Mouse (Mus musculus): ENCODE measurements around the gene Gimap3. TPM values are rescaled to one million over a fixed set of nuclear protein-coding genes. Genes with fewer than 3 reads are reported as not detected.
A peak's percentile ranks its signal among the peaks of the same experiment; 100 is the strongest.

Gimap3 gene
- polyA plus RNA-seq, 1 experiment from 2014 or later = 0.19 TPM

- Histone ChIP-seq H3K27me3 (replicated peaks; ENCODE audit: control insufficient read depth, insufficient read depth, low read length) (no peaks in the 10 kb centered on the region), H3K4me1 (replicated peaks; ENCODE audit: control insufficient read depth, insufficient read depth, low read length) (0 out of 2 replicates have a peak, but pooled peaks cover 5% of the 10 kb centered on the region), H3K9ac (ENCODE audit: low read length) (no peak overlapping the region), H3K27ac (ENCODE audit: low read depth) (no peak overlapping the region), H3K9me3 (ENCODE audit: control insufficient read depth, low read length) (no peaks in the 10 kb centered on the region), H3K4me2 (ENCODE audit: low read length) (no peak overlapping the region), H3K36me3 (ENCODE audit: control insufficient read depth, insufficient read depth, low read length) (no peaks in the 10 kb centered on the region), H3K4me3 (ENCODE audit: low read depth, low read length) (no peak overlapping the region)
- WGBS = 63% methylated on average over 2 of the region's 2 CpGs
- ATAC-seq (replicated peaks; ENCODE audit: low FRiP score, low TSS enrichment, low read depth) (no peak), DNase-seq (ENCODE audit: low spot score) (no peak)
Measured at GRCm38 (mm10) chr6:48787867-48788266, 17.2 kb upstream of the Gimap3 start.

GRCm38 (mm10) chr6:48785601-48786000 lies 14.9 kb upstream of the Gimap3 start:
- DNase-seq (ENCODE audit: low spot score) = no peak
- ATAC-seq (replicated peaks; ENCODE audit: low FRiP score, low TSS enrichment, low read depth) = no peak
- Histone ChIP-seq H3K4me2 (ENCODE audit: low read length) (no peak overlapping the region), H3K9me3 (ENCODE audit: control insufficient read depth, low read length) (no peaks in the 10 kb centered on the region), H3K27ac (ENCODE audit: low read depth) (no peak overlapping the region), H3K4me3 (ENCODE audit: low read depth, low read length) (no peak overlapping the region), H3K36me3 (ENCODE audit: control insufficient read depth, insufficient read depth, low read length) (no peaks in the 10 kb centered on the region), H3K4me1 (replicated peaks; ENCODE audit: control insufficient read depth, insufficient read depth, low read length) (0 out of 2 replicates have a peak, but pooled peaks cover 5% of the 10 kb centered on the region), H3K27me3 (replicated peaks; ENCODE audit: control insufficient read depth, insufficient read depth, low read length) (no peaks in the 10 kb centered on the region), H3K9ac (ENCODE audit: low read length) (no peak overlapping the region)
- WGBS = 70% methylated on average over 2 of the region's 2 CpGs

GRCm38 (mm10) chr6:48785189-48785588 lies 14.5 kb upstream of the Gimap3 start:
- WGBS = 52% methylated on average over 1 of the region's 1 CpGs
- no peak overlapping the region for H3K27ac ChIP-seq (ENCODE audit: low read depth)
- ATAC-seq (replicated peaks; ENCODE audit: low FRiP score, low TSS enrichment, low read depth) (no peak), DNase-seq (ENCODE audit: low spot score) (no peak)
- H3K36me3 ChIP-seq (ENCODE audit: control insufficient read depth, insufficient read depth, low read length) = no peaks in the 10 kb centered on the region
- no peak overlapping the region for H3K4me2 ChIP-seq (ENCODE audit: low read length)
- no peaks in the 10 kb centered on the region for H3K27me3 ChIP-seq (replicated peaks; ENCODE audit: control insufficient read depth, insufficient read depth, low read length)
- H3K4me1 ChIP-seq (replicated peaks; ENCODE audit: control insufficient read depth, insufficient read depth, low read length) = 0 out of 2 replicates have a peak, but pooled peaks cover 5% of the 10 kb centered on the region
- no peak overlapping the region for H3K9ac ChIP-seq (ENCODE audit: low read length)
- H3K9me3 ChIP-seq (ENCODE audit: control insufficient read depth, low read length) = no peaks in the 10 kb centered on the region
- no peak overlapping the region for H3K4me3 ChIP-seq (ENCODE audit: low read depth, low read length)

- Histone ChIP-seq H3K36me3 (ENCODE audit: control insufficient read depth, insufficient read depth, low read length) (no peaks in the 10 kb centered on the region), H3K9me3 (ENCODE audit: control insufficient read depth, low read length) (0 out of 2 replicates have a peak, but pooled peaks cover 2% of the 10 kb centered on the region), H3K27me3 (replicated peaks; ENCODE audit: control insufficient read depth, insufficient read depth, low read length) (no peaks in the 10 kb centered on the region), H3K4me3 (ENCODE audit: low read depth, low read length) (no peak overlapping the region), H3K9ac (ENCODE audit: low read length) (no peak overlapping the region), H3K4me1 (replicated peaks; ENCODE audit: control insufficient read depth, insufficient read depth, low read length) (0 out of 2 replicates have a peak, but pooled peaks cover 5% of the 10 kb centered on the region), H3K4me2 (ENCODE audit: low read length) (no peak overlapping the region), H3K27ac (ENCODE audit: low read depth) (no peak overlapping the region)
- ATAC-seq (replicated peaks; ENCODE audit: low FRiP score, low TSS enrichment, low read depth) (no peak), DNase-seq (ENCODE audit: low spot score) (no peak)
- 96% methylated on average over 1 of the region's 1 CpGs for WGBS
Measured at GRCm38 (mm10) chr6:48784406-48784805, 13.8 kb upstream of the Gimap3 start.

DNA sequence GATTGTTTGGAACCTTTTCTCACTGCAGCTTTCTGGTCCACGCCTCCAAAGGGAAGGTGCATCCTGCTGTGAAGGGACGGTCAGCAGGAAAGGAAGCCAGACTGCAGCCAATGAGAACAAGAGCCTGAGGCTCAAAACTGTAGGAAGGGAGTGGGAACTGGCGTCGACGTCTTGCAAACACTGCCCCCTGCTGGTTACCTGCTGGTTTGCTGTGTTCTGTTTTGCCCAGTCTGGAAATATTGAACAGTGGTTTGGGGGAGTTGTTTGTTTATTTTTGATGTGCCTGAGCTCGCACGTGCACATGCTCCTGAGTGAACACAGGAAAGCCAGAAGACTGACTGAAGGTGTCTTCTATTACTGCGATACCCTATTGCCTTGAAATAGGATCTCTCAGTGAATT lies 1.4 kb upstream of the Gimap3 start:
- Histone ChIP-seq H3K27ac (ENCODE audit: low read depth) (no peak overlapping the region), H3K9me3 (ENCODE audit: control insufficient read depth, low read length) (no peaks in the 10 kb centered on the region), H3K4me2 (ENCODE audit: low read length) (no peak overlapping the region), H3K27me3 (replicated peaks; ENCODE audit: control insufficient read depth, insufficient read depth, low read length) (no peaks in the 10 kb centered on the region), H3K4me1 (replicated peaks; ENCODE audit: control insufficient read depth, insufficient read depth, low read length) (no peaks in the 10 kb centered on the region), H3K4me3 (ENCODE audit: low read depth, low read length) (no peak overlapping the region), H3K36me3 (ENCODE audit: control insufficient read depth, insufficient read depth, low read length) (no peaks in the 10 kb centered on the region), H3K9ac (ENCODE audit: low read length) (no peak overlapping the region)
- 11% methylated on average over 8 of the region's 8 CpGs for WGBS
- DNase-seq (ENCODE audit: low spot score) = peak; percentile 93
- no peak; the same call in 1 of the 2 replicates for ATAC-seq (replicated peaks; ENCODE audit: low FRiP score, low TSS enrichment, low read depth)

DNA sequence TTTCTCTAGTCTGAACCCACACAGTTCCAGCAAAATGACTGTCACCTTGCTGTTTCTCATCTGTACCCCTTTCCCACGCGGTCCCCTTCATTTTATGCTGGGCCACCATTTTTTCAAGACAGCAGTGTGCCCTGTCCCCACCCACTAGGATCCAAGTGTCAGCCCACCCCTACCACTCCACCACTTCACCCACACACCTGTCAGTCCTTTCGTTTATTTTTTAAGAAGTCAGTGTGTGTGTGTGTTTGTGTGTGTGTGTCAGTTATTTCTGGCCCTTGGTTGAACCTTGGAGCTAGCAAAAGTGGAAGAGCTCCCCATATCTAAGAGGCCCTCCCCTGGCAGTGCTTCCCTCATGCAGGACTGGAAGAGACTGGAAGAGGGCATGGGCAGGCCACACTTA lies 1.7 kb downstream of the Gimap3 start:
- Histone ChIP-seq H3K4me1 (replicated peaks; ENCODE audit: control insufficient read depth, insufficient read depth, low read length) (no peaks in the 10 kb centered on the region), H3K27ac (ENCODE audit: low read depth) (no peak overlapping the region), H3K4me2 (ENCODE audit: low read length) (no peak overlapping the region), H3K27me3 (replicated peaks; ENCODE audit: control insufficient read depth, insufficient read depth, low read length) (no peaks in the 10 kb centered on the region), H3K9me3 (ENCODE audit: control insufficient read depth, low read length) (no peaks in the 10 kb centered on the region), H3K36me3 (ENCODE audit: control insufficient read depth, insufficient read depth, low read length) (no peaks in the 10 kb centered on the region), H3K9ac (ENCODE audit: low read length) (no peak overlapping the region), H3K4me3 (ENCODE audit: low read depth, low read length) (no peak overlapping the region)
- DNase-seq (ENCODE audit: low spot score) (peak; percentile 42), ATAC-seq (replicated peaks; ENCODE audit: low FRiP score, low TSS enrichment, low read depth) (no peak)
- WGBS = 84% methylated on average over 3 of the region's 3 CpGs

GRCm38 (mm10) chr6:48768178-48768869 lies 2.3 kb downstream of the Gimap3 start:
- 63% methylated on average over 9 of the region's 9 CpGs for WGBS
- no peaks in the 10 kb centered on the region for H3K4me1 ChIP-seq (replicated peaks; ENCODE audit: control insufficient read depth, insufficient read depth, low read length)
- no peak for DNase-seq (ENCODE audit: low spot score)
- no peak overlapping the region for H3K9ac ChIP-seq (ENCODE audit: low read length)
- no peak for ATAC-seq (replicated peaks; ENCODE audit: low FRiP score, low TSS enrichment, low read depth)
- H3K9me3 ChIP-seq (ENCODE audit: control insufficient read depth, low read length) = no peaks in the 10 kb centered on the region
- H3K4me3 ChIP-seq (ENCODE audit: low read depth, low read length) = no peak overlapping the region
- H3K27me3 ChIP-seq (replicated peaks; ENCODE audit: control insufficient read depth, insufficient read depth, low read length) = no peaks in the 10 kb centered on the region
- H3K4me2 ChIP-seq (ENCODE audit: low read length) = no peak overlapping the region
- H3K27ac ChIP-seq (ENCODE audit: low read depth) = no peak overlapping the region
- no peaks in the 10 kb centered on the region for H3K36me3 ChIP-seq (ENCODE audit: control insufficient read depth, insufficient read depth, low read length)

DNA sequence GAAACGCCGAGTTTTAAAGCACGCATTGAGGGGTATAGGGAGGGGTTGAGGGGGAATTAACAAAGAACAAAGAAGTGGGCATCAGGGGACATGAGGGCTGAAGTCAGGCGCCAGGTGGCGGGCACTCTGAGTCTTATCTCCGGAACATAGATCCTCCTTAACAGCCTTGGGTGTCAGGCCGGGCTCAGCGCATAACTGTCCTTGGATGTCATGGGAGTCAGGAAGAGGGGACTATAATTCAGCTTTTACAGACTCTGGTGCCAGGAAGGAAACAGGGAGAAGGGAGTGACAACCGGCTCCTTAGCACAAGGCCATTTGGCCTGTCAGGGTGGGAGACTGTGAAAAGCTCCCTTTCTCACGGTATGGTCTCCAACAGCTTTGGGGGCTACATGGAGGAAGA lies 6.2 kb downstream of the Gimap3 start:
- H3K4me3 ChIP-seq (ENCODE audit: low read depth, low read length) = no peak overlapping the region
- 91% methylated on average over 10 of the region's 10 CpGs for WGBS
- no peaks in the 10 kb centered on the region for H3K4me1 ChIP-seq (replicated peaks; ENCODE audit: control insufficient read depth, insufficient read depth, low read length)
- no peaks in the 10 kb centered on the region for H3K27me3 ChIP-seq (replicated peaks; ENCODE audit: control insufficient read depth, insufficient read depth, low read length)
- H3K27ac ChIP-seq (ENCODE audit: low read depth) = no peak overlapping the region
- H3K9me3 ChIP-seq (ENCODE audit: control insufficient read depth, low read length) = no peaks in the 10 kb centered on the region
- ATAC-seq (replicated peaks; ENCODE audit: low FRiP score, low TSS enrichment, low read depth) (no peak), DNase-seq (ENCODE audit: low spot score) (no peak)
- no peak overlapping the region for H3K4me2 ChIP-seq (ENCODE audit: low read length)
- H3K9ac ChIP-seq (ENCODE audit: low read length) = no peak overlapping the region
- no peaks in the 10 kb centered on the region for H3K36me3 ChIP-seq (ENCODE audit: control insufficient read depth, insufficient read depth, low read length)
